Mouse (Mus musculus) heart, embryonic 13.5 days (tissue): ENCODE measurements around the gene Gm5741. TPM values are rescaled to one million over a fixed set of nuclear protein-coding genes. Genes with fewer than 3 reads are reported as not detected.

ENCODE experiments used
- ATAC-seq: fragments of 200-750 bp; cut with Nextera tagmentation; 2 replicates; pipeline ENCODE4 v1.8.0; 2017; ENCODE audit warnings: moderate TSS enrichment; ENCODE audit not compliant: insufficient number of reproducible peaks, low FRiP score, low TSS enrichment; ENCODE audit errors: extremely low read depth
- H3K27ac ChIP-seq: fragments of 300-500 bp; sonication (generic); replicated peaks from 2 replicates; pipeline ENCODE4 v1.5.1; 2015; ENCODE audit warnings: moderate library complexity, mild to moderate bottlenecking, inconsistent platforms
- H3K27me3 ChIP-seq: fragments of 300-500 bp; sonication (generic); replicated peaks from 2 replicates; pipeline ENCODE4 v1.6.1; 2015; ENCODE audit warnings: mild to moderate bottlenecking, inconsistent platforms
- H3K36me3 ChIP-seq: fragments of 300-500 bp; sonication (generic); 2 replicates; pipeline ENCODE4 v1.6.1; 2015; ENCODE audit warnings: mild to moderate bottlenecking, inconsistent platforms
- H3K4me1 ChIP-seq: fragments of 300-500 bp; sonication (generic); 2 replicates; pipeline ENCODE4 v1.6.1; 2015; ENCODE audit warnings: inconsistent platforms
- H3K4me2 ChIP-seq: fragments of 300-500 bp; sonication (generic); 2 replicates; pipeline ENCODE4 v1.6.1; 2015; ENCODE audit warnings: inconsistent platforms, mild to moderate bottlenecking, moderate library complexity
- H3K4me3 ChIP-seq: fragments of 300-500 bp; sonication (generic); 2 replicates; pipeline ENCODE4 v1.5.1; 2015; ENCODE audit warnings: moderate library complexity, mild to moderate bottlenecking, inconsistent platforms
- H3K9ac ChIP-seq: fragments of 300-500 bp; sonication (generic); 2 replicates; pipeline ENCODE4 v1.6.1; 2015; ENCODE audit warnings: inconsistent platforms, mild to moderate bottlenecking, moderate library complexity
- H3K9me3 ChIP-seq: fragments of 300-500 bp; sonication (generic); 2 replicates; pipeline ENCODE4 v1.6.1; 2016; ENCODE audit warnings: inconsistent platforms
- WGBS: fragments of 180-500 bp; shearing (Covaris S2); methylation state at CpG from one replicate; pipeline ENCODE4 v1.1.7; 2015; ENCODE audit warnings: mixed read lengths; 5-methylcytosine and 5-hydroxymethylcytosine counted together
- polyA plus RNA-seq: library from polyadenylated mRNA; unstranded; fragments of >200 nt; fragmentation: Nextera tagmentation; extraction: Ambion mirVana; gene quantifications from 2 replicates; pipeline ENCODE4 v1.2.1, GENCODE M21; 2015

Gm5741 gene
- 0.57 TPM in 1 of 2 replicates, not detected in the other for polyA plus RNA-seq

DNA sequence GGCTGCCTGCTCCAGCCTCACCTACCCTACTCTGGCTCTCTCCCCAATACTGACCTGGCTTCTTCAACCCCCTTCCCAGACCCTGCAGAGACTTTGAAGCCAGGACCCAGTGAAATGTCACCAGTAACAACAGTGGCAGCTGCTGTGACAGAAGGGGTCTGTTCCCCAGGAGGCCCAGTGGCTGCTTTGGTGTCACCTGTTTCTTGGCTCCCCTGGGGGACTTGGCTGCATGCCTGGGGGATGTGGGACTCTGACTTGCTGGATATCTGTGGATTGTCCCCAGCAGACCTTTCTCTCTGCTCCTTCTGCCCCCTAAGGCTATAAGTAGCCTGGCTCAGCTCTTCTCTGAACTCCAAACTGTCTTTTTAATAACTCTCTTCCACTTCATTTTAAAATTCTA lies at the start of gene Gm5741:
Gm5741 (minus strand) TSS at position 1 of the 400 bp plus-strand sequence.
- H3K27ac ChIP-seq: no peak within 1 kb of the TSS

DNA sequence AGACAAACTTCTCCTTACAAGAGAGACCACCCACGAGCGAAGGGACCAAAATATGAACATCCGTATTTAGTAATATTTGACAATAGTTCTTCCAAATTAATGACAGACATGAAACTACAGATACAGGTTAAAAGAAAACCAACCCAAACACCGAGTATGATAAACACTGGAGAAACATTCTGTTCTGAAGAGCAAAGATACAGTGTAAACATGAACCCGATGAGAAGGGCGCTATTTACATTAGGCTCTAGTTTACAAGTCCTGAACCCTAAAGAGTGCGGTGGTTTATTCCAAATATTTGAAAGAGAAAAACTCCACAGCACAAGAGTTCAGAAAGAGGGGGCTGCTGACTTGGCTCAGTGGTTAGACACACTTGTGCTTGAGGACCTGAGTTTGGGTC lies 49.2 kb upstream of the Gm5741 start:
- no peak overlapping the region for H3K9ac ChIP-seq
- H3K4me3 ChIP-seq: no peak overlapping the region
- H3K4me1 ChIP-seq: 0 out of 2 replicates have a peak, but pooled peaks cover 4% of the 10 kb centered on the region
- H3K4me2 ChIP-seq: no peak overlapping the region
- WGBS: 79% methylated on average over 7 of the region's 7 CpGs
- H3K27ac ChIP-seq: no peak overlapping the region
- peaks cover 12% of the 10 kb centered on the region for H3K36me3 ChIP-seq
- no peaks in the 10 kb centered on the region for H3K27me3 ChIP-seq
- no peaks in the 10 kb centered on the region for H3K9me3 ChIP-seq
- ATAC-seq: no peak

More for the DNA sequence above, at the start of gene Gm5741:
- H3K27me3 ChIP-seq: no peaks in the 10 kb centered on the region
- no peak within 1 kb of the TSS for H3K9ac ChIP-seq
- H3K4me1 ChIP-seq: peaks cover 15% of the 10 kb centered on the region
- peaks cover 28% of the 10 kb centered on the region for H3K36me3 ChIP-seq
- no peak for ATAC-seq
- no peak within 1 kb of the TSS for H3K4me2 ChIP-seq
- H3K4me3 ChIP-seq: no peak within 1 kb of the TSS
- no peaks in the 10 kb centered on the region for H3K9me3 ChIP-seq

DNA sequence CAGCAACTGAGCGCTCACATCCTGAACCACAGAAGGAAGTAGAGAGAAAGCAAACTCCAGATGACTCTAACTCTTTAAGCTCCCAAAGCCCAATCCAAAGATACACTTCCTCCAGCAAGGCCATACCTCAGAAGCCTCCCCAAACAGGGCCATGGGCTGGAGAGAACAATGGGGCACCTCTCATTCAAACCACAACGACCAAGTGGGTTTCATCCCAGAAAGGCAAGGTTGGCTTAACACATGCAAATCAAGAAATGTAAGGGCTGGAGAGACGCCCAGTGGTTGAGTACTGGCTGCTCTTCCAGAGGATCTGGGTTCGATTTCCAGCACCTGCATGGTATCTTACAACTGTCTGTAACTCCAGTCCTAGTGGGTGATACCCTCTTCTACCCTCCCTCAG lies 47.7 kb upstream of the Gm5741 start:
- H3K27ac ChIP-seq: no peak overlapping the region
- peaks cover 27% of the 10 kb centered on the region for H3K36me3 ChIP-seq
- no peaks in the 10 kb centered on the region for H3K9me3 ChIP-seq
- no peak overlapping the region for H3K9ac ChIP-seq
- no peak for ATAC-seq
- 72% methylated on average over 4 of the region's 4 CpGs for WGBS
- 0 out of 2 replicates have a peak, but pooled peaks cover 4% of the 10 kb centered on the region for H3K4me1 ChIP-seq
- H3K4me3 ChIP-seq: no peak overlapping the region
- H3K27me3 ChIP-seq: no peaks in the 10 kb centered on the region
- H3K4me2 ChIP-seq: no peak overlapping the region

DNA sequence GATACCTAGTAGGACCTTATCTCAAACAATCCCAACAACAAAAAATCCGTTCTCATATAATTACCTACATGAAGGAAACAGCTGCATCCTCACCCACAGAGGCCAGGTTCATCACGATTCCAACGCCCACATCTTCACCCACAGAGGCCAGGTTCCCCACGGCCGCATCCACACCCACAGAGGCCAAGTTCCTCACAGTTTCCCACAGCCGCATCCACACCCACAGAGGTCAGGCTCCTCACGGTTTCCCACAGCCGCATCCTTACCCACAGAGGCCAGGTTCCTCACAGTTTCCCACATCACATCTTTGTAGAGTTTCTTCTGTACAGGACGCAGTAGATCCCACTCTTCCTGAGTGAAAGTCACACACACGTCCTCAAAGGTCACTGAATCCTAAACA lies 45.5 kb upstream of the Gm5741 start:
- H3K36me3 ChIP-seq: peaks cover 44% of the 10 kb centered on the region
- 89% methylated on average over 10 of the region's 10 CpGs for WGBS

DNA sequence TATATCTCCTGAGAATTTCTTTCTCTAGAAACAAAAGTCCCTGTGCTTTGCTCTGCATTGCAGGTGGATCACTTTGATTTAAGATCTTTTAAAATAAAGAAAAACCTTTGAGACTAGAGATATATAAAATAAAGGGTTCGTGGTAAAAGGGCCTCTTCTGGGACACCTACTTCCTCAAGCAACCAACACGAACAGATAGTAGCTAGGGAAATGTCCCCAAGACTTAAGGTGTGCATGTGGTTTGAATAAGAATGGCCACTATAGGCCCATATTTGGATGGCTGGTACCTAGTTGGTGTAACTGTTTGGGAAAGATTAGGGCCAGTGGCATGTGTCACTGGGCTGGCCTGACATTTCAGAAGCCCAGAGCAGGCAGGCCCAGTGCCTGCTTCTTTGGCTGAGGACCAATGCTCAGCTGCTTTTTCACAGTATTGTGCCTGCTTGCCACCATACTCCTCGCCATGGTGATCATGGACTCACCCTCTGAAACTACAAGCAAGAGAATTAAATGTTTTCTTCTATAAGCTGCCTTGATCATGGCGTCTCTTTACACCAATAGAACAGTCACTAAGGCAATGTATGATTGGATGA lies 32.4 kb upstream of the Gm5741 start:
- Histone ChIP-seq H3K27me3 (no peaks in the 10 kb centered on the region), H3K9ac (no peak overlapping the region), H3K4me1 (no peaks in the 10 kb centered on the region), H3K4me2 (no peak overlapping the region), H3K36me3 (peaks cover 46% of the 10 kb centered on the region), H3K27ac (no peak overlapping the region), H3K9me3 (no peaks in the 10 kb centered on the region), H3K4me3 (no peak overlapping the region)
- WGBS: 72% methylated on average over 4 of the region's 4 CpGs
- no peak for ATAC-seq

More for the DNA sequence above, 45.5 kb upstream of the Gm5741 start:
- no peak overlapping the region for H3K4me3 ChIP-seq
- H3K27ac ChIP-seq: no peak overlapping the region
- H3K4me1 ChIP-seq: no peaks in the 10 kb centered on the region
- H3K4me2 ChIP-seq: no peak overlapping the region
- no peak overlapping the region for H3K9ac ChIP-seq
- no peak for ATAC-seq
- H3K9me3 ChIP-seq: 0 out of 2 replicates have a peak, but pooled peaks cover 3% of the 10 kb centered on the region
- H3K27me3 ChIP-seq: no peaks in the 10 kb centered on the region

DNA sequence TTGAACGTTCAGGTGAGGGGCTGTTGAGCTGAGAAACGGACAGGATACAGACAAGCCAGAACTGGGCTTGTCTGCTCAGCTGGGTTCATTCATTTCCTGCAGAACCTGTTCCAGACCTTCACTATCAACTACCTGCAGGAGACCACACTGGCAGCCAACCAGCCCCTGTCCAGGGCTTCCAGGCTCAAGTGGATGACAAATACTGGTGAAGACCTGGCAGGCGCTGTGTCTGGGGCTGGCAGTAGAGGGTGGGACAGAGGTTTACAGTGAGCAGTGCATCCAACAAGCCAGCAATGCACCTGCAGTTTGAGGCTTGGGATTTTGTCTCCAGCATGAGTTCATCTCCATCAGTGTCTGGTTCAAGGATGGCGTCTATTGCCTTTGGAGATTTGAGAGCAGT lies 29.1 kb upstream of the Gm5741 start:
- Histone ChIP-seq H3K36me3 (peaks cover 74% of the 10 kb centered on the region), H3K4me1 (no peaks in the 10 kb centered on the region), H3K27me3 (no peaks in the 10 kb centered on the region), H3K4me2 (no peak overlapping the region), H3K4me3 (no peak overlapping the region), H3K9ac (no peak overlapping the region), H3K27ac (no peak overlapping the region), H3K9me3 (no peaks in the 10 kb centered on the region)
- no peak for ATAC-seq
- 79% methylated on average over 4 of the region's 4 CpGs for WGBS

DNA sequence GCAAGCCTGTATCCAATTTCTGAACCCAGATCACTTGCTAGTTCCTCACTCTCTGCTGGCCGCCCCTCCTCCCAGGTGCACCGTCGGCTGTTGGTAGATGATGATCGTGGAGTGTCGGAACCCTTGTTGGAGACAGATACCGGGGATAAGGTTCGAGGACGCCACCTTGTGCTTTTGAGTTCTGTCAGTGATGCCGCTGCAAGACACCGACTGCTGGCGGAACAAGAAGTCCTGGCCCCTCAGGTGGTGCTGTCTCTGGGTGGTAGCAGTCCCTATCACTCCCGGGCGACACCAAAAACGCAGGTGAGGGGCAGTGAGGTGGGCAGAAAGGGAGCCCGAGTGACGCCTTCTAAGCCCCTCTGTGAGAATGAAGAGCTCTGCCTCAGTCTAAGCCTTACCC lies 28.4 kb upstream of the Gm5741 start:
- H3K27ac ChIP-seq: no peak overlapping the region
- no peak for ATAC-seq
- 86% methylated on average over 16 of the region's 16 CpGs for WGBS

DNA sequence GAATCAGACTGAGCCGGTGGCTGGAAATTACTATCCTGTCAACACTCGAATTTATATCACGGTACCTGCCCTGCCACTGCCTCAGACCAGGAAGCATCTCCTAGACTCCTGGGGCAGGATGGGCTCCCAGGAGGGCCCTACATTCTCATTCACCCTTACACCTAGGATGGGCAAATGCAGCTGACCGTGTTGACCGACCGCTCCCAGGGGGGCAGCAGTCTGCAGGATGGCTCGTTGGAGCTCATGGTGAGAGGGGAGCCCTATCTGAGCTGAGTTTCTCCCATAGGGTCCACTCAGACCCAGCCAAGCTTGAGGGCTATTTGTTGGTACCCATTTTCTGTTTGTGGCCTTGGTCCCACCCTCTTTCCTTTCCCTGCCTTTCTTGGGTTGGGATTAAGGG lies 27.8 kb upstream of the Gm5741 start:
- H3K9ac ChIP-seq: no peak overlapping the region
- H3K9me3 ChIP-seq: no peaks in the 10 kb centered on the region
- H3K36me3 ChIP-seq: peaks cover 86% of the 10 kb centered on the region
- no peaks in the 10 kb centered on the region for H3K4me1 ChIP-seq
- no peak overlapping the region for H3K27ac ChIP-seq
- ATAC-seq: no peak
- H3K4me2 ChIP-seq: no peak overlapping the region
- H3K4me3 ChIP-seq: no peak overlapping the region
- 88% methylated on average over 7 of the region's 7 CpGs for WGBS
- no peaks in the 10 kb centered on the region for H3K27me3 ChIP-seq

More for the DNA sequence above, 28.4 kb upstream of the Gm5741 start:
- no peak overlapping the region for H3K9ac ChIP-seq
- no peaks in the 10 kb centered on the region for H3K9me3 ChIP-seq
- H3K27me3 ChIP-seq: no peaks in the 10 kb centered on the region
- no peaks in the 10 kb centered on the region for H3K4me1 ChIP-seq
- peaks cover 80% of the 10 kb centered on the region for H3K36me3 ChIP-seq
- H3K4me3 ChIP-seq: no peak overlapping the region
- no peak overlapping the region for H3K4me2 ChIP-seq

DNA sequence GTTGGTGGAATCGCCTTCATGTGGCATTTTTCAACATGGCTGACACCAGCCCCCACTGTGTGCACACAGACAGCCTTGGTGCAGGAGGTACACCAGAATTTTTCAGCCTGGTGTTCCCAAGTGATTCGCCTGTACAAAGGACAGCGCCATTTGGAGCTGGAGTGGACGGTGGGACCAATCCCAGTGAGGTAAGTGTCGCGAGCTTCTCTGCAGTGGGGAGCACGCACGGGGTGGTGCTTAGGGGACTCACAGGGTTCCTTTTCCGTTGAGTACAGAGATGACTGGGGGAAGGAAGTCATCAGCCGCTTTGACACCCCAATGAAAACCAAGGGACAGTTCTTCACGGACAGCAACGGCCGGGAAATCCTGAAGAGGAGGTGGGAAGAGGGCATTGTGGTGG lies 27.3 kb upstream of the Gm5741 start:
- no peak overlapping the region for H3K4me2 ChIP-seq
- H3K27ac ChIP-seq: no peak overlapping the region
- H3K4me3 ChIP-seq: no peak overlapping the region
- WGBS: 82% methylated on average over 13 of the region's 13 CpGs
- no peak for ATAC-seq
- no peaks in the 10 kb centered on the region for H3K4me1 ChIP-seq
- H3K9me3 ChIP-seq: no peaks in the 10 kb centered on the region
- H3K36me3 ChIP-seq: peaks cover 86% of the 10 kb centered on the region
- no peak overlapping the region for H3K9ac ChIP-seq
- H3K27me3 ChIP-seq: no peaks in the 10 kb centered on the region

DNA sequence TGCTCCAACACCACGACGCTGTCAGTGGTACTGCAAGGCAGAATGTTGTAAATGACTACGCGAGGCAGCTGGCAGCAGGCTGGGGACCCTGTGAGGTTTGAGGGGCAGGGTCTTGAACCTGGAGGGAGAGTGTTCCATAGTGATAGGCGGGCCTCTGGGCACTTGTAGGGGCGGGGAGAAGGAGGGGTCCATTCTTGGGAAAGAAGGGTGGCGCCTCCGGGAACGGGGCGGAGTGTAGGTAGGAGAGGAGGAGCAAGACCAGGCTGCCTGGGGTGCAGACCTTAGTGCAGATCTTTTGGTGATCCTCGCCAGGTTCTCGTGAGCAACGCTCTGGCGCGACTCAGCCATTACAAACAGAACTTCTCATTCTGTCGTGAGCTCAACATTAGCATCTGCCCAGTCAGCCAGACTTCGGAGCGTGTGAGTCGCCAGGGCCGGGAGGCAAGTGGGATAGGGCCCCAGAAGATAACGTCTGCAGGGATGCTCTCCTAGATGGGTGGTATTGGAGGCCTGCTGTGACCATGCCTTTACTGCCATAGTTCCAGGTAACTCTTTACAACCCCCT lies 23.8 kb upstream of the Gm5741 start:
- peaks cover 79% of the 10 kb centered on the region for H3K36me3 ChIP-seq
- H3K27ac ChIP-seq: no peak overlapping the region
- H3K4me2 ChIP-seq: no peak overlapping the region

DNA sequence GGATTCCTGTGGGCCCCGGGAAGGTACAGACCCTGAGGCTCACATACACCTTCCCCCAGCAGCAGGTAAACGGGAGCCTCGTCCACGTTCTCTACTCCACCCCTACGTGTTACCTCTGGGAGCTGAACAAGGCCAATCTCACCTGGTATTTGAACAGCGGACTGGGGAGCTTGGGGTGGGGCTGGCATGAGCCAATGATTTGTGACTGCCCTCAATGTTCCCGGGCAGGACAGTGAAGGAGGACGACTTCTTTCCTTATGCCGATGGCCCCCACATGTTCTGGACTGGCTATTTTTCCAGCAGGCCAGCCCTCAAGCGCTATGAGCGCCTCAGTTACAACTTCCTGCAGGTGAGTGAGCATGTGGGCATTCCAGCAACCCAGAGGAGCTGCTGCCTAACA lies 23.1 kb upstream of the Gm5741 start:
- Histone ChIP-seq H3K36me3 (peaks cover 79% of the 10 kb centered on the region), H3K9me3 (no peaks in the 10 kb centered on the region), H3K27ac (no peak overlapping the region), H3K27me3 (no peaks in the 10 kb centered on the region), H3K9ac (no peak overlapping the region), H3K4me1 (no peaks in the 10 kb centered on the region), H3K4me2 (no peak overlapping the region), H3K4me3 (no peak overlapping the region)
- ATAC-seq: no peak
- WGBS: 86% methylated on average over 11 of the region's 11 CpGs

More for the DNA sequence above, 23.8 kb upstream of the Gm5741 start:
- ATAC-seq: no peak
- 27% methylated on average over 21 of the region's 21 CpGs for WGBS
- Histone ChIP-seq H3K4me3 (no peak overlapping the region), H3K9ac (no peak overlapping the region), H3K27me3 (no peaks in the 10 kb centered on the region), H3K4me1 (no peaks in the 10 kb centered on the region), H3K9me3 (no peaks in the 10 kb centered on the region)

DNA sequence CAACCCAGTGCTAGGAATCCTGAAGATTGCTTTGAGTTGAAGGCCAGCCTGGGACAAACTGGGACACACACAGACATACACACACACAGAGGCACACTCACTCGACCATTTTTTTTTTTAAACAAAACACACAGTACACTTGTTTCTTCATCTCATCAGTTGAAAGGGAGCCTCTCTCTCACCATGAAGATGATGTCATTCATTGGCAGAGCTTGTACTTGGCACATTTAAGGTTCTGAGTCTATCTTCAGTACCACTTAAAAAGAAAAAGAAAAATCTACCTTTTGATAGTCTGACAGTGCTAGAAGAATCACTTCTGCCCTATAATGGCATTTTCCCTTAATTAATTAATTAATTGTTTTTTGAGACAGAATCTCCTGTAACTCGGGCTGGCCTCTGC lies 21.0 kb upstream of the Gm5741 start:
- no peaks in the 10 kb centered on the region for H3K9me3 ChIP-seq
- H3K36me3 ChIP-seq: peaks cover 66% of the 10 kb centered on the region
- H3K27ac ChIP-seq: no peak overlapping the region
- no peak overlapping the region for H3K4me2 ChIP-seq
- WGBS: 57% methylated on average over 2 of the region's 2 CpGs
- peaks cover 8% of the 10 kb centered on the region for H3K4me1 ChIP-seq
- no peaks in the 10 kb centered on the region for H3K27me3 ChIP-seq
- no peak overlapping the region for H3K4me3 ChIP-seq
- no peak for ATAC-seq
- no peak overlapping the region for H3K9ac ChIP-seq
